Mouse (Mus musculus): ENCODE measurements around the gene Msl1. TPM values are rescaled to one million over a fixed set of nuclear protein-coding genes. Genes with fewer than 3 reads are reported as not detected.
A peak's percentile ranks its signal among the peaks of the same experiment; 100 is the strongest.

The Msl1 gene
- polyA plus RNA-seq, 1 experiment from 2014 or later = 20.2 TPM

GRCm38 (mm10) chr11:98750351-98751201 lies 44.7 kb upstream of the Msl1 start:
- Histone ChIP-seq H3K4me1 (ENCODE audit: control insufficient read depth, insufficient read depth, low read length) (peaks cover 22% of the 10 kb centered on the region), H3K36me3 (replicated peaks; ENCODE audit: control insufficient read depth, insufficient read depth, low read depth, low read length) (no peaks in the 10 kb centered on the region), H3K4me2 (ENCODE audit: low read depth, low read length) (no peak overlapping the region), H3K4me3 (ENCODE audit: low read depth, low read length) (no peak overlapping the region), H3K27ac (replicated peaks; ENCODE audit: low read depth, low read length) (no peak overlapping the region), H3K9me3 (replicated peaks; ENCODE audit: control insufficient read depth, low read length) (no peaks in the 10 kb centered on the region), H3K9ac (replicated peaks; ENCODE audit: low read length) (peak overlapping the region; percentile 34), H3K27me3 (ENCODE audit: control insufficient read depth, insufficient read depth, low read length) (no peaks in the 10 kb centered on the region)
- no peak for DNase-seq (ENCODE audit: low spot score)
- 43% methylated on average over 16 of the region's 17 CpGs for WGBS
- no peak for ATAC-seq (replicated peaks; ENCODE audit: insufficient number of reproducible peaks, low FRiP score, low TSS enrichment, low read depth)

- H3K27ac ChIP-seq (replicated peaks; ENCODE audit: low read depth, low read length) = no peak overlapping the region
- no peaks in the 10 kb centered on the region for H3K27me3 ChIP-seq (ENCODE audit: control insufficient read depth, insufficient read depth, low read length)
- H3K9me3 ChIP-seq (replicated peaks; ENCODE audit: control insufficient read depth, low read length) = no peaks in the 10 kb centered on the region
- no peak overlapping the region for H3K4me2 ChIP-seq (ENCODE audit: low read depth, low read length)
- ATAC-seq (replicated peaks; ENCODE audit: insufficient number of reproducible peaks, low FRiP score, low TSS enrichment, low read depth) (0 out of 2 replicates have a peak, but pooled peaks have one; percentile 22), DNase-seq (ENCODE audit: low spot score) (no peak)
- no peak overlapping the region for H3K4me3 ChIP-seq (ENCODE audit: low read depth, low read length)
- no peaks in the 10 kb centered on the region for H3K36me3 ChIP-seq (replicated peaks; ENCODE audit: control insufficient read depth, insufficient read depth, low read depth, low read length)
- peaks cover 22% of the 10 kb centered on the region for H3K4me1 ChIP-seq (ENCODE audit: control insufficient read depth, insufficient read depth, low read length)
- WGBS = 41% methylated on average over 6 of the region's 6 CpGs
- H3K9ac ChIP-seq (replicated peaks; ENCODE audit: low read length) = peak overlapping the region; percentile 34
These were observed 44.0 kb upstream of the Msl1 start for GRCm38 (mm10) chr11:98751221-98751782.

GRCm38 (mm10) chr11:98752562-98753140 lies 42.7 kb upstream of the Msl1 start:
- H3K4me1 ChIP-seq (ENCODE audit: control insufficient read depth, insufficient read depth, low read length) = peaks cover 16% of the 10 kb centered on the region
- no peak overlapping the region for H3K9ac ChIP-seq (replicated peaks; ENCODE audit: low read length)
- no peak overlapping the region for H3K4me2 ChIP-seq (ENCODE audit: low read depth, low read length)
- H3K27me3 ChIP-seq (ENCODE audit: control insufficient read depth, insufficient read depth, low read length) = no peaks in the 10 kb centered on the region
- no peak overlapping the region for H3K4me3 ChIP-seq (ENCODE audit: low read depth, low read length)
- no peaks in the 10 kb centered on the region for H3K9me3 ChIP-seq (replicated peaks; ENCODE audit: control insufficient read depth, low read length)
- no peak for DNase-seq (ENCODE audit: low spot score)
- no peak for ATAC-seq (replicated peaks; ENCODE audit: insufficient number of reproducible peaks, low FRiP score, low TSS enrichment, low read depth)
- no peak overlapping the region; the same call in 1 of the 2 replicates for H3K27ac ChIP-seq (replicated peaks; ENCODE audit: low read depth, low read length)
- 83% methylated on average over 10 of the region's 10 CpGs for WGBS
- H3K36me3 ChIP-seq (replicated peaks; ENCODE audit: control insufficient read depth, insufficient read depth, low read depth, low read length) = no peaks in the 10 kb centered on the region

GRCm38 (mm10) chr11:98753264-98753663 lies 42.1 kb upstream of the Msl1 start:
- H3K9ac ChIP-seq (replicated peaks; ENCODE audit: low read length) = no peak overlapping the region

GRCm38 (mm10) chr11:98754151-98754620 lies 41.1 kb upstream of the Msl1 start:
- DNase-seq (ENCODE audit: low spot score) (no peak), ATAC-seq (replicated peaks; ENCODE audit: insufficient number of reproducible peaks, low FRiP score, low TSS enrichment, low read depth) (no peak)
- Histone ChIP-seq H3K27me3 (ENCODE audit: control insufficient read depth, insufficient read depth, low read length) (no peaks in the 10 kb centered on the region), H3K4me3 (ENCODE audit: low read depth, low read length) (no peak overlapping the region), H3K9me3 (replicated peaks; ENCODE audit: control insufficient read depth, low read length) (no peaks in the 10 kb centered on the region), H3K27ac (replicated peaks; ENCODE audit: low read depth, low read length) (no peak overlapping the region), H3K36me3 (replicated peaks; ENCODE audit: control insufficient read depth, insufficient read depth, low read depth, low read length) (no peaks in the 10 kb centered on the region), H3K4me1 (ENCODE audit: control insufficient read depth, insufficient read depth, low read length) (peaks cover 3% of the 10 kb centered on the region), H3K9ac (replicated peaks; ENCODE audit: low read length) (no peak overlapping the region), H3K4me2 (ENCODE audit: low read depth, low read length) (no peak overlapping the region)
- 61% methylated on average over 9 of the region's 9 CpGs for whole genome bisulfite sequencing

More at GRCm38 (mm10) chr11:98753264-98753663, 42.1 kb upstream of the Msl1 start:
- Histone ChIP-seq H3K27ac (replicated peaks; ENCODE audit: low read depth, low read length) (no peak overlapping the region), H3K27me3 (ENCODE audit: control insufficient read depth, insufficient read depth, low read length) (no peaks in the 10 kb centered on the region), H3K4me3 (ENCODE audit: low read depth, low read length) (no peak overlapping the region), H3K36me3 (replicated peaks; ENCODE audit: control insufficient read depth, insufficient read depth, low read depth, low read length) (no peaks in the 10 kb centered on the region), H3K4me2 (ENCODE audit: low read depth, low read length) (no peak overlapping the region), H3K9me3 (replicated peaks; ENCODE audit: control insufficient read depth, low read length) (no peaks in the 10 kb centered on the region), H3K4me1 (ENCODE audit: control insufficient read depth, insufficient read depth, low read length) (peaks cover 10% of the 10 kb centered on the region)
- DNase-seq (ENCODE audit: low spot score) = no peak
- 87% methylated on average over 5 of the region's 5 CpGs for WGBS
- no peak for ATAC-seq (replicated peaks; ENCODE audit: insufficient number of reproducible peaks, low FRiP score, low TSS enrichment, low read depth)

GRCm38 (mm10) chr11:98754621-98755181 lies 40.6 kb upstream of the Msl1 start:
- Histone ChIP-seq H3K4me2 (ENCODE audit: low read depth, low read length) (no peak overlapping the region), H3K9me3 (replicated peaks; ENCODE audit: control insufficient read depth, low read length) (no peaks in the 10 kb centered on the region), H3K4me3 (ENCODE audit: low read depth, low read length) (no peak overlapping the region), H3K36me3 (replicated peaks; ENCODE audit: control insufficient read depth, insufficient read depth, low read depth, low read length) (no peaks in the 10 kb centered on the region), H3K27me3 (ENCODE audit: control insufficient read depth, insufficient read depth, low read length) (no peaks in the 10 kb centered on the region), H3K9ac (replicated peaks; ENCODE audit: low read length) (no peak overlapping the region), H3K27ac (replicated peaks; ENCODE audit: low read depth, low read length) (no peak overlapping the region), H3K4me1 (ENCODE audit: control insufficient read depth, insufficient read depth, low read length) (peaks cover 3% of the 10 kb centered on the region)
- 23% methylated on average over 7 of the region's 7 CpGs for WGBS
- ATAC-seq (replicated peaks; ENCODE audit: insufficient number of reproducible peaks, low FRiP score, low TSS enrichment, low read depth) = 0 out of 2 replicates have a peak, but pooled peaks have one; percentile 53
- peak; percentile 84 for DNase-seq (ENCODE audit: low spot score)

GRCm38 (mm10) chr11:98755726-98756380 lies 39.5 kb upstream of the Msl1 start:
- Histone ChIP-seq H3K4me3 (ENCODE audit: low read depth, low read length) (no peak overlapping the region), H3K9me3 (replicated peaks; ENCODE audit: control insufficient read depth, low read length) (no peaks in the 10 kb centered on the region), H3K36me3 (replicated peaks; ENCODE audit: control insufficient read depth, insufficient read depth, low read depth, low read length) (no peaks in the 10 kb centered on the region), H3K27me3 (ENCODE audit: control insufficient read depth, insufficient read depth, low read length) (no peaks in the 10 kb centered on the region), H3K4me1 (ENCODE audit: control insufficient read depth, insufficient read depth, low read length) (peaks cover under 1% of the 10 kb centered on the region), H3K4me2 (ENCODE audit: low read depth, low read length) (no peak overlapping the region), H3K9ac (replicated peaks; ENCODE audit: low read length) (no peak overlapping the region), H3K27ac (replicated peaks; ENCODE audit: low read depth, low read length) (no peak overlapping the region)
- 92% methylated on average over 6 of the region's 6 CpGs for WGBS
- no peak for DNase-seq (ENCODE audit: low spot score)
- ATAC-seq (replicated peaks; ENCODE audit: insufficient number of reproducible peaks, low FRiP score, low TSS enrichment, low read depth) = no peak

All from embryonic facial prominence, embryonic 11.5 days (tissue).